28 mouse cellular contexts compared by ENCODE assay signal in the genomic region with DNA sequence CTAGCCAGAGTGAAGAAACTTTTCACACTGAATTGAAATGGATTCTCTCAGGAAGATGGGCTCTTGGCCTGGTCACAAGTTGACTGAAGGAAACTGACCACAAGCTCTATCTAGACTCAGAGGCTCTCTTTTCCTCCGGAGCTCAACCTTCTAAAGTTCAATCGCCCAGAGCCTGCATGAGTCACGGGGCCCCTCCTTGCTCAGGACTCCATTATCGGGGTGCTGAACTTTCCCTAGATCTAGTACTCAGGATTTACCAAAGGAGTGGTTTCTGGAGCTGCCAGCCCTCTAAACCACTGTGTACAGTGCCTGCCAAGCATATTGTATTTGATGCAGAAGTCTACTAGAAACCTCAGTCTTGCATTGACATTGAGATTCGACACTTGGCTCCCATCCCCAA.
"Had no signal": no experiment of that assay in that cellular context is flagged by ENCODE, and none has a peak within 500 bp of the region (broad histone marks: within the 10 kb centered on the region; RNA-seq: fewer than 3 reads in every experiment).

No protein-coding gene starts in this region.

- H3K27ac ChIP-seq: embryonic facial prominence, embryonic 10.5 days; embryonic facial prominence, embryonic 12.5 days; embryonic facial prominence, embryonic 13.5 days; embryonic facial prominence, embryonic 15.5 days; forebrain, embryonic 10.5 days; forebrain, embryonic 12.5 days; forebrain, embryonic 13.5 days; forebrain, embryonic 15.5 days; gastrocnemius, adult 2 months; heart, adult 2 months had no signal

- H3K4me2 ChIP-seq: embryonic facial prominence, embryonic 12.5 days; embryonic facial prominence, embryonic 13.5 days; embryonic facial prominence, embryonic 15.5 days; forebrain, embryonic 12.5 days; forebrain, embryonic 13.5 days; forebrain, embryonic 15.5 days had no signal

- ATAC-seq: forebrain, embryonic 13.5 days; forebrain, embryonic 14.5 days; forebrain, embryonic 15.5 days; forebrain, embryonic 16.5 days; forebrain, postnatal 0 days had no signal

- H3K9me3 ChIP-seq: embryonic facial prominence, embryonic 12.5 days; embryonic facial prominence, embryonic 13.5 days; embryonic facial prominence, embryonic 15.5 days; forebrain, embryonic 15.5 days had no signal

- H3K4me3 ChIP-seq: embryonic facial prominence, embryonic 10.5 days; embryonic facial prominence, embryonic 12.5 days; embryonic facial prominence, embryonic 13.5 days; embryonic facial prominence, embryonic 15.5 days; erythroblast, embryonic 14.5 days; forebrain, embryonic 10.5 days; forebrain, embryonic 12.5 days; forebrain, embryonic 13.5 days; forebrain, embryonic 15.5 days; gastrocnemius, adult 2 months; heart, adult 2 months had no signal

- H3K4me1 ChIP-seq: embryonic facial prominence, embryonic 10.5 days; embryonic facial prominence, embryonic 12.5 days; embryonic facial prominence, embryonic 13.5 days; embryonic facial prominence, embryonic 15.5 days; forebrain, embryonic 10.5 days; forebrain, embryonic 12.5 days; forebrain, embryonic 13.5 days; forebrain, embryonic 15.5 days had no signal

- H3K9ac ChIP-seq: embryonic facial prominence, embryonic 12.5 days; embryonic facial prominence, embryonic 13.5 days; embryonic facial prominence, embryonic 15.5 days; forebrain, embryonic 12.5 days; forebrain, embryonic 13.5 days; forebrain, embryonic 15.5 days; forebrain, postnatal 0 days had no signal

- H3K27me3 ChIP-seq: embryonic facial prominence, embryonic 12.5 days; embryonic facial prominence, embryonic 13.5 days; embryonic facial prominence, embryonic 15.5 days had no signal

- H3K36me3 ChIP-seq: embryonic facial prominence, embryonic 10.5 days; embryonic facial prominence, embryonic 12.5 days; embryonic facial prominence, embryonic 13.5 days; embryonic facial prominence, embryonic 15.5 days; forebrain, embryonic 10.5 days; forebrain, embryonic 12.5 days; forebrain, embryonic 15.5 days had no signal

- DNase-seq: cerebellum, adult 2 months; cerebellum, adult 8-10 months; cerebellum, adult 9-10 months; cerebellum, adult 9-11 months; cerebellum, postnatal 10 days; cerebellum, postnatal 14 days; cerebellum, postnatal 25 days; cerebellum, postnatal 36 days; embryo, embryonic 11 days; forebrain, postnatal 0 days; gastrocnemius, adult 2 months; gastrocnemius, postnatal 10 days; gastrocnemius, postnatal 14 days; gastrocnemius, postnatal 25 days; gastrocnemius, postnatal 36 days; heart, adult 18-20 months; heart, adult 2 months had no signal
